Mouse (Mus musculus) forebrain, postnatal 0 days (tissue): Measurements from ENCODE around the gene Lamc3. TPM values are rescaled to one million over a fixed set of nuclear protein-coding genes. Genes with fewer than 3 reads are reported as not detected.

Experiments used
- ATAC-seq: fragments of 200-750 bp; cut with Nextera tagmentation; 2 replicates; pipeline ENCODE4 v1.8.0; 2017; ENCODE audit warnings: mild to moderate bottlenecking, moderate library complexity
- DNase-seq: peaks from one replicate; pipeline ENCODE4 v3.0.0-alpha.2; 2015
- H3K27ac ChIP-seq: fragments of 300-500 bp; sonication (generic); 2 replicates; pipeline ENCODE4 v1.5.1; 2014; ENCODE audit warnings: low read depth, mild to moderate bottlenecking, antibody characterized with exemption, low read length, moderate library complexity, mixed read lengths
- H3K27me3 ChIP-seq: fragments of 300-500 bp; sonication (generic); 2 replicates; pipeline ENCODE4 v1.6.1; 2014; ENCODE audit warnings: mild to moderate bottlenecking, low read length, mixed read lengths; ENCODE audit not compliant: insufficient read depth
- H3K36me3 ChIP-seq: fragments of 300-500 bp; sonication (generic); 2 replicates; pipeline ENCODE4 v1.6.1; 2014; ENCODE audit warnings: mild to moderate bottlenecking, moderate library complexity; ENCODE audit not compliant: insufficient read depth
- H3K4me1 ChIP-seq: fragments of 300-500 bp; sonication (generic); 2 replicates; pipeline ENCODE4 v1.6.1; 2014; ENCODE audit warnings: antibody characterized with exemption; ENCODE audit not compliant: insufficient read depth
- H3K4me2 ChIP-seq: fragments of 300-500 bp; sonication (generic); 2 replicates; pipeline ENCODE4 v1.6.1; 2014; ENCODE audit warnings: low read depth, mild to moderate bottlenecking, moderate library complexity
- H3K4me3 ChIP-seq: fragments of 300-500 bp; sonication (generic); 2 replicates; pipeline ENCODE4 v1.5.1; 2014; ENCODE audit warnings: low read depth, low read length, mixed read lengths
- H3K9ac ChIP-seq: fragments of 300-500 bp; sonication (generic); 2 replicates; pipeline ENCODE4 v1.6.1; 2014; ENCODE audit warnings: mild to moderate bottlenecking
- H3K9me3 ChIP-seq: fragments of 300-500 bp; sonication (generic); 2 replicates; pipeline ENCODE4 v1.6.1; 2016; ENCODE audit warnings: low read length
- CTCF ChIP-seq: sonication (generic); IDR thresholded peaks from 2 replicates; pipeline ENCODE4 v1.5.1; 2016; ENCODE audit warnings: antibody characterized with exemption, control low read depth, low read depth
- WGBS: fragments of 180-500 bp; shearing (Covaris S2); extraction: QIAGEN DNeasy Blood & Tissue Kit; methylation state at CpG from one replicate; pipeline ENCODE4 v1.1.7; 2014; 5-methylcytosine and 5-hydroxymethylcytosine counted together
- polyA plus RNA-seq: library from polyadenylated mRNA; unstranded; fragments of >200 nt; fragmentation: Nextera tagmentation; extraction: Ambion mirVana; gene quantifications from 2 replicates; pipeline ENCODE4 v1.2.1, GENCODE M21; 2015
- total RNA-seq: library from RNA; depleted of rRNA; stranded (reverse); fragments of >200 nt; gene quantifications from 2 replicates; pipeline ENCODE4 v1.2.3, GENCODE M21; 2014

Lamc3 gene
- total and polyA plus RNA-seq, 2 experiments from 2014 or later, result 2.5 to 11.0 TPM

DNA sequence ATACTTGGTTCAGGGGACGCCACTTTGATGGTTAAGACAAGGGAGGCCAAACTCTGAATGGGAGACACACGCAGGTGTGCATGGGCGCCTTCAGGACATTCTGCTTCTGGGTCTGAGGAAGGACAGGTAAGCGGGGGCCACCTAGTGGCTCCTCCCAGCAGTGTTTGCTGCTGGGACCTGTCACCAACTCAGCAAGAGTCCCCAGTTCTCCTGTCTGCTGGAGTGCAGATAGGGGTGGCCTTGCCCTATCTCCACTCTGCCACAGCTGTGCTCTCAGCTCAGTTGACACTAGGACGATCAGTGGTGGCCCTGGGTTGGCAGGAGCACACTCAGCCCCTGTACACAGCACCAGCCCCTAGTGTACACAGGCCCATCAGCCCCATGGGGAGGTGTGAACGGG lies 39.2 kb upstream of the Lamc3 start:
- no peaks in the 10 kb centered on the region for H3K36me3 ChIP-seq
- no peak overlapping the region for H3K27ac ChIP-seq
- H3K4me1 ChIP-seq, result 0 out of 2 replicates have a peak, but pooled peaks cover 7% of the 10 kb centered on the region
- H3K9me3 ChIP-seq, result no peaks in the 10 kb centered on the region
- no peak overlapping the region for H3K9ac ChIP-seq
- no peak overlapping the region for H3K4me3 ChIP-seq
- peak; percentile 58 for TF ChIP-seq CTCF
- peaks cover 20% of the 10 kb centered on the region for H3K27me3 ChIP-seq
- DNase-seq (no peak), ATAC-seq (no peak)
- 26% methylated on average over 6 of the region's 6 CpGs for WGBS
- no peak overlapping the region for H3K4me2 ChIP-seq

- no peak overlapping the region for H3K4me2 ChIP-seq
- ATAC-seq (no peak), DNase-seq (no peak)
- no peaks in the 10 kb centered on the region for H3K9me3 ChIP-seq
- 0 out of 2 replicates have a peak, but pooled peaks cover 7% of the 10 kb centered on the region for H3K4me1 ChIP-seq
- no peak overlapping the region for H3K27ac ChIP-seq
- TF ChIP-seq CTCF, result no peak
- no peak overlapping the region for H3K4me3 ChIP-seq
- WGBS, result 43% methylated on average over 12 of the region's 12 CpGs
- H3K9ac ChIP-seq, result no peak overlapping the region
- no peaks in the 10 kb centered on the region for H3K36me3 ChIP-seq
- H3K27me3 ChIP-seq, result peaks cover 16% of the 10 kb centered on the region
Observed at GRCm38 (mm10) chr2:31850141-31850540, 37.0 kb upstream of the Lamc3 start.

DNA sequence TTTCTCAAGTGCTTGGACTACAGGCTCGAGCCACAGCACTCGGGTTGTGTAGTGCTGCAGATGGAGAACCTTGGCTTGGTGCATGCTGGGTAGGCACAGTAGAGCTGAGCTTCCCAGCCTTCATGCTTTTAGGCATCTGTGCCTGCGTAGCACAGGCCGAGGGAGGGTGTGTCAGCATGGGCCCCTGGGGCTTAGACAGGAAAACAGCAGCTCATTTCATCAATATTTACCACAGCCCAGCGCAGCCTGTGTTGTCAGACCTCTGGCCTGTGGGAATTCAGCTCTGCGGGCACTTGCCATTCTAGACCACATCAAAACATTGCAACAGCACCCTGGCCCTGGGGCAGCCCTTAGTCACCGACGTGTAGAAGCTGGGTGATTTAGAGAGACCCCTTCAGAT lies 31.1 kb upstream of the Lamc3 start:
- no peaks in the 10 kb centered on the region for H3K9me3 ChIP-seq
- H3K4me2 ChIP-seq, result no peak overlapping the region
- DNase-seq, result no peak
- H3K4me1 ChIP-seq, result peaks cover 3% of the 10 kb centered on the region; the same call in 1 of the 2 replicates
- H3K36me3 ChIP-seq, result no peaks in the 10 kb centered on the region
- no peak overlapping the region for H3K9ac ChIP-seq
- whole genome bisulfite sequencing, result 84% methylated on average over 8 of the region's 8 CpGs
- no peak for TF ChIP-seq CTCF
- H3K27ac ChIP-seq, result no peak overlapping the region
- ATAC-seq, result no peak
- no peak overlapping the region for H3K4me3 ChIP-seq
- H3K27me3 ChIP-seq, result no peaks in the 10 kb centered on the region; the same call in 1 of the 2 replicates

GRCm38 (mm10) chr2:31857180-31857579 lies 29.9 kb upstream of the Lamc3 start:
- no peaks in the 10 kb centered on the region; the same call in 1 of the 2 replicates for H3K27me3 ChIP-seq

GRCm38 (mm10) chr2:31858500-31858899 lies 28.6 kb upstream of the Lamc3 start:
- H3K4me3 ChIP-seq, result no peak overlapping the region
- 20% methylated on average over 12 of the region's 12 CpGs for WGBS
- H3K4me2 ChIP-seq, result no peak overlapping the region
- peaks cover 6% of the 10 kb centered on the region; the same call in 1 of the 2 replicates for H3K4me1 ChIP-seq
- no peaks in the 10 kb centered on the region for H3K9me3 ChIP-seq
- no peak overlapping the region for H3K27ac ChIP-seq
- ATAC-seq, result no peak
- no peak overlapping the region for H3K9ac ChIP-seq
- no peaks in the 10 kb centered on the region for H3K27me3 ChIP-seq
- no peak for DNase-seq
- no peak for TF ChIP-seq CTCF
- H3K36me3 ChIP-seq, result no peaks in the 10 kb centered on the region

More at GRCm38 (mm10) chr2:31857180-31857579, 29.9 kb upstream of the Lamc3 start:
- Histone ChIP-seq H3K9ac (no peak overlapping the region), H3K27ac (no peak overlapping the region), H3K36me3 (no peaks in the 10 kb centered on the region), H3K4me3 (no peak overlapping the region), H3K4me1 (peaks cover 5% of the 10 kb centered on the region; the same call in 1 of the 2 replicates), H3K4me2 (no peak overlapping the region), H3K9me3 (no peaks in the 10 kb centered on the region)
- 37% methylated on average over 6 of the region's 6 CpGs for WGBS
- ATAC-seq, result no peak
- peak; percentile 31 for DNase-seq
- no peak for TF ChIP-seq CTCF

DNA sequence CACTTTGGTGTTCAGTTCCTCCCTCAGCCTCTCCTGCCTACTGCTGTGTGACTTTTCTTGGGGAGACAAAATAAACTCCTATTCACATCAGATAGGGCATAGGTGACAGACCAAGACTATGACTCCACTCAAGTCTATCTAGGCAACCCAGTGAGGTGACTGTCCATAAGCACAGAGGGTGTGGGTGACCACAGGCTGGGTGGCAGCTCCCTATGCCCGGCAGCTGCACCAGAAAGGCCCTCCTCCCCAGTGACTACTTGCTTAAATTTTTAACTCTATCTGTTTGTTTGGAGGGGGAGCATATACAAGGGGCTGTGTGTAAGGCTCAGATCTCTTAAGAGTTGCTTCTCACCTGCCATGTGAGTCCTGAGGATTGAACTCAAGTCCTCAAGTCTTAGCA lies 24.2 kb upstream of the Lamc3 start:
- H3K36me3 ChIP-seq, result no peaks in the 10 kb centered on the region

DNA sequence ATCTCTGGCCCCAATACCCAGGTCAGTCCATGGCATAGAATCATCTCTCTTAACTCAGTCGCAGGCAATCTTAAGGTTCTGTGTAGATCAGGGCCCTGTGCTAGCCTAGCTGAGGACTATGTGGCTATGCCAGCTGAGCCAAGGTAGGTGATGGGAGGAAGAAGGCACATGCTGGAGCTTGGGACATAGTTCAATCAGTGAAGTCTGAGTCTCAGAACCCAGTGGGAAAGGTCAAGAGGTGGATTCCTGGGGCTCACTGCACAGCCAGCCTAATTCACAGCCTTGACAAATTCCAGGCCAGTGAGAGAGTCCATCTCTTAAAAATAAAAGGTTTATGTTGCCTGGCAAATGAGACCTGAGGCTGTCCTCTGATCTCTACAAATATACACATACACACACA lies 23.3 kb upstream of the Lamc3 start:
- H3K4me2 ChIP-seq, result no peak overlapping the region
- WGBS, result 88% methylated on average over 1 of the region's 1 CpGs
- peaks cover 6% of the 10 kb centered on the region; the same call in 1 of the 2 replicates for H3K4me1 ChIP-seq
- no peaks in the 10 kb centered on the region for H3K36me3 ChIP-seq
- H3K27ac ChIP-seq, result no peak overlapping the region
- H3K9ac ChIP-seq, result no peak overlapping the region
- H3K27me3 ChIP-seq, result no peaks in the 10 kb centered on the region
- H3K9me3 ChIP-seq, result no peaks in the 10 kb centered on the region
- TF ChIP-seq CTCF, result no peak
- H3K4me3 ChIP-seq, result no peak overlapping the region
- no peak for DNase-seq
- no peak for ATAC-seq

More for the DNA sequence above, 24.2 kb upstream of the Lamc3 start:
- Histone ChIP-seq H3K4me3 (no peak overlapping the region), H3K27me3 (no peaks in the 10 kb centered on the region), H3K9ac (no peak overlapping the region), H3K27ac (no peak overlapping the region), H3K9me3 (no peaks in the 10 kb centered on the region), H3K4me1 (peaks cover 6% of the 10 kb centered on the region; the same call in 1 of the 2 replicates), H3K4me2 (no peak overlapping the region)
- no peak for DNase-seq
- 78% methylated on average over 1 of the region's 1 CpGs for WGBS
- no peak for ATAC-seq
- no peak for TF ChIP-seq CTCF
